Mouse (Mus musculus): ENCODE measurements around the gene Pex11b. TPM values are rescaled to one million over a fixed set of nuclear protein-coding genes. Genes with fewer than 3 reads are reported as not detected.
A peak's percentile ranks its signal among the peaks of the same experiment; 100 is the strongest.

Pex11b gene
- total and polyA plus RNA-seq, 2 experiments from 2014 or later, result 63.9 to 66.9 TPM

- Histone ChIP-seq H3K27ac (peak within 1 kb of the TSS; percentile 77), H3K27me3 (ENCODE audit: insufficient read depth, low read length) (no peaks in the 10 kb centered on the region), H3K4me3 (ENCODE audit: low read length) (peak within 1 kb of the TSS; percentile 52), H3K4me1 (ENCODE audit: insufficient read depth, low read length) (peaks cover 27% of the 10 kb centered on the region), H3K4me2 (ENCODE audit: low read depth, low read length) (peak within 1 kb of the TSS; percentile 81), H3K9ac (replicated peaks; ENCODE audit: low read length) (peak within 1 kb of the TSS; percentile 69), H3K36me3 (ENCODE audit: insufficient read depth, low read length) (no peaks in the 10 kb centered on the region), H3K9me3 (ENCODE audit: low read length) (no peaks in the 10 kb centered on the region)
- under 1% methylated on average over 15 of the region's 23 CpGs for WGBS
- no peak for TF ChIP-seq CTCF (IDR thresholded peaks at IDR 0.05; ENCODE audit: low read depth)
- ATAC-seq (no peak), DNase-seq (ENCODE audit: low spot score) (peak; percentile 68)
Observed at GRCm38 (mm10) chr3:96596228-96596707, 38.9 kb upstream of the Pex11b start, which contains the start of gene Ankrd34a. Ankrd34a (plus strand) TSS chr3:96596636.

DNA sequence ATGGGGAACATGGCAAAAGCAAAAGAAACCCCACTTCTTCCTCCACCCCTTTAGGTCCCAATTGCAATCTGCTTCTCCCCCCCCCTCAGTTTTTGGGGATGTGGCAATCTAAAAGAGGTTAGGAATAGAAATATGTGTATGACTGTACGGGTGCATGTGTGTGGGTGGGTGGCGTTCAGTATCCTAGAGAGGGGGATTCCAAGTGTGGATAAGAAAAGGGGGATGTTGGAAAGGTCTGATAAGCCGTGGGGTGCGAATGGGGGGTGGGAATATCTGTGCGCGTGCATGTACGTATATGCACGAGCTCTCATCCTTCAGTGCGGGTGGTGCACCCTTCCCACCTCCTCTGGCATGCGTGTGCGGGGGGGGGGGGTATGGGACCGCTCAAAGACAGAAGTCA lies 38.3 kb upstream of the Pex11b start:
- ATAC-seq (no peak), DNase-seq (ENCODE audit: low spot score) (peak; percentile 57)
- no peak for TF ChIP-seq CTCF (IDR thresholded peaks at IDR 0.05; ENCODE audit: low read depth)
- H3K9me3 ChIP-seq (ENCODE audit: low read length), result no peaks in the 10 kb centered on the region
- no peaks in the 10 kb centered on the region for H3K36me3 ChIP-seq (ENCODE audit: insufficient read depth, low read length)
- H3K4me2 ChIP-seq (ENCODE audit: low read depth, low read length), result peak overlapping the region; percentile 81
- peak overlapping the region; percentile 52 for H3K4me3 ChIP-seq (ENCODE audit: low read length)
- H3K27ac ChIP-seq, result peak overlapping the region; percentile 77
- peaks cover 27% of the 10 kb centered on the region for H3K4me1 ChIP-seq (ENCODE audit: insufficient read depth, low read length)
- 2% methylated on average over 9 of the region's 12 CpGs for WGBS
- H3K9ac ChIP-seq (replicated peaks; ENCODE audit: low read length), result peak overlapping the region; percentile 69
- H3K27me3 ChIP-seq (ENCODE audit: insufficient read depth, low read length), result no peaks in the 10 kb centered on the region

GRCm38 (mm10) chr3:96597435-96597891 lies 37.7 kb upstream of the Pex11b start:
- H3K4me1 ChIP-seq (ENCODE audit: insufficient read depth, low read length), result peaks cover 28% of the 10 kb centered on the region
- no peak for TF ChIP-seq CTCF (IDR thresholded peaks at IDR 0.05; ENCODE audit: low read depth)
- H3K4me2 ChIP-seq (ENCODE audit: low read depth, low read length), result peak overlapping the region; percentile 81
- peak; percentile 0; the same call in 1 of the 2 replicates for ATAC-seq
- H3K27ac ChIP-seq, result peak overlapping the region; percentile 77
- peak; percentile 60 for DNase-seq (ENCODE audit: low spot score)
- peak overlapping the region; percentile 69 for H3K9ac ChIP-seq (replicated peaks; ENCODE audit: low read length)
- H3K4me3 ChIP-seq (ENCODE audit: low read length), result peak overlapping the region; percentile 52
- H3K27me3 ChIP-seq (ENCODE audit: insufficient read depth, low read length), result no peaks in the 10 kb centered on the region
- under 1% methylated on average over 40 of the region's 40 CpGs for WGBS
- no peaks in the 10 kb centered on the region for H3K9me3 ChIP-seq (ENCODE audit: low read length)
- no peaks in the 10 kb centered on the region for H3K36me3 ChIP-seq (ENCODE audit: insufficient read depth, low read length)

- H3K4me1 ChIP-seq (ENCODE audit: insufficient read depth, low read length), result peaks cover 36% of the 10 kb centered on the region
- H3K4me2 ChIP-seq (ENCODE audit: low read depth, low read length), result peak overlapping the region; percentile 81
- peak; percentile 79 for DNase-seq (ENCODE audit: low spot score)
- H3K4me3 ChIP-seq (ENCODE audit: low read length), result peak overlapping the region; percentile 52
- no peaks in the 10 kb centered on the region for H3K9me3 ChIP-seq (ENCODE audit: low read length)
- TF ChIP-seq CTCF (IDR thresholded peaks at IDR 0.05; ENCODE audit: low read depth), result no peak
- H3K27me3 ChIP-seq (ENCODE audit: insufficient read depth, low read length), result no peaks in the 10 kb centered on the region
- no peak for ATAC-seq
- H3K27ac ChIP-seq, result peak overlapping the region; percentile 77
- peak overlapping the region; percentile 69 for H3K9ac ChIP-seq (replicated peaks; ENCODE audit: low read length)
- H3K36me3 ChIP-seq (ENCODE audit: insufficient read depth, low read length), result no peaks in the 10 kb centered on the region
- WGBS, result 1% methylated on average over 51 of the region's 54 CpGs
Observed at GRCm38 (mm10) chr3:96598156-96599068, 36.8 kb upstream of the Pex11b start.

- H3K27ac ChIP-seq, result peak overlapping the region; percentile 77; the same call in 1 of the 2 replicates
- no peaks in the 10 kb centered on the region for H3K36me3 ChIP-seq (ENCODE audit: insufficient read depth, low read length)
- peak overlapping the region; percentile 81 for H3K4me2 ChIP-seq (ENCODE audit: low read depth, low read length)
- no peak for TF ChIP-seq CTCF (IDR thresholded peaks at IDR 0.05; ENCODE audit: low read depth)
- peak overlapping the region; percentile 52 for H3K4me3 ChIP-seq (ENCODE audit: low read length)
- DNase-seq (ENCODE audit: low spot score) (no peak), ATAC-seq (no peak)
- peaks cover 43% of the 10 kb centered on the region for H3K4me1 ChIP-seq (ENCODE audit: insufficient read depth, low read length)
- H3K9me3 ChIP-seq (ENCODE audit: low read length), result no peaks in the 10 kb centered on the region
- peak overlapping the region; percentile 69 for H3K9ac ChIP-seq (replicated peaks; ENCODE audit: low read length)
- 59% methylated on average over 8 of the region's 8 CpGs for WGBS
- no peaks in the 10 kb centered on the region for H3K27me3 ChIP-seq (ENCODE audit: insufficient read depth, low read length)
Observed at GRCm38 (mm10) chr3:96599069-96599393, 36.1 kb upstream of the Pex11b start.

- no peak overlapping the region for H3K27ac ChIP-seq
- H3K4me1 ChIP-seq (ENCODE audit: insufficient read depth, low read length), result peaks cover 45% of the 10 kb centered on the region
- H3K9me3 ChIP-seq (ENCODE audit: low read length), result no peaks in the 10 kb centered on the region
- H3K4me2 ChIP-seq (ENCODE audit: low read depth, low read length), result no peak overlapping the region; the same call in 1 of the 2 replicates
- ATAC-seq (no peak), DNase-seq (ENCODE audit: low spot score) (no peak)
- no peaks in the 10 kb centered on the region for H3K27me3 ChIP-seq (ENCODE audit: insufficient read depth, low read length)
- H3K4me3 ChIP-seq (ENCODE audit: low read length), result no peak overlapping the region
- H3K9ac ChIP-seq (replicated peaks; ENCODE audit: low read length), result no peak overlapping the region
- no peak for TF ChIP-seq CTCF (IDR thresholded peaks at IDR 0.05; ENCODE audit: low read depth)
- WGBS, result 78% methylated on average over 3 of the region's 3 CpGs
- no peaks in the 10 kb centered on the region for H3K36me3 ChIP-seq (ENCODE audit: insufficient read depth, low read length)
Observed at GRCm38 (mm10) chr3:96599411-96599810, 35.8 kb upstream of the Pex11b start.
